Mouse (Mus musculus) lung, embryonic 15.5 days (tissue): ENCODE measurements around the gene Drd1. TPM values are rescaled to one million over a fixed set of nuclear protein-coding genes. Genes with fewer than 3 reads are reported as not detected.

Experiments
- ATAC-seq: fragments of 200-750 bp; cut with Nextera tagmentation; 2 replicates; pipeline ENCODE4 v1.8.0; 2017; ENCODE audit warnings: moderate number of reproducible peaks, borderline replicate concordance; ENCODE audit not compliant: low FRiP score, low TSS enrichment; ENCODE audit errors: extremely low read depth
- H3K27ac ChIP-seq: fragments of 300-500 bp; sonication (generic); 2 replicates; pipeline ENCODE4 v1.5.1; 2015; ENCODE audit warnings: moderate library complexity, mild to moderate bottlenecking, inconsistent platforms
- H3K27me3 ChIP-seq: fragments of 300-500 bp; sonication (generic); 2 replicates; pipeline ENCODE4 v1.6.1; 2015; ENCODE audit warnings: inconsistent platforms
- H3K36me3 ChIP-seq: fragments of 300-500 bp; sonication (generic); 2 replicates; pipeline ENCODE4 v1.6.1; 2015; ENCODE audit warnings: inconsistent platforms
- H3K4me1 ChIP-seq: fragments of 300-500 bp; sonication (generic); 2 replicates; pipeline ENCODE4 v1.6.1; 2015; ENCODE audit warnings: inconsistent platforms
- H3K4me2 ChIP-seq: fragments of 300-500 bp; sonication (generic); 2 replicates; pipeline ENCODE4 v1.6.1; 2015; ENCODE audit warnings: inconsistent platforms, mild to moderate bottlenecking, moderate library complexity
- H3K4me3 ChIP-seq: fragments of 300-500 bp; sonication (generic); 2 replicates; pipeline ENCODE4 v1.5.1; 2015; ENCODE audit warnings: mild to moderate bottlenecking, inconsistent platforms
- H3K9ac ChIP-seq: fragments of 300-500 bp; sonication (generic); 2 replicates; pipeline ENCODE4 v1.6.1; 2015; ENCODE audit warnings: inconsistent platforms
- H3K9me3 ChIP-seq: fragments of 300-500 bp; sonication (generic); 2 replicates; pipeline ENCODE4 v1.6.1; 2016; ENCODE audit warnings: inconsistent platforms
- WGBS: fragments of 180-500 bp; shearing (Covaris S2); methylation state at CpG from one replicate; pipeline ENCODE4 v1.1.7; 2015; 5-methylcytosine and 5-hydroxymethylcytosine counted together
- polyA plus RNA-seq: library from polyadenylated mRNA; unstranded; fragments of >200 nt; fragmentation: Nextera tagmentation; extraction: Ambion mirVana; gene quantifications from 2 replicates; pipeline ENCODE4 v1.2.1, GENCODE M21; 2015

Gene Drd1
- polyA plus RNA-seq, 1 experiment from 2014 or later, result 0.69 TPM

GRCm38 (mm10) chr13:54084826-54085225 is 29.3 kb upstream of the Drd1 start:
- no peak for ATAC-seq
- peaks cover 44% of the 10 kb centered on the region for H3K36me3 ChIP-seq
- H3K4me1 ChIP-seq, result peaks cover 19% of the 10 kb centered on the region
- H3K27ac ChIP-seq, result no peak overlapping the region
- no peak overlapping the region for H3K4me3 ChIP-seq
- no peaks in the 10 kb centered on the region for H3K9me3 ChIP-seq
- no peak overlapping the region for H3K9ac ChIP-seq
- no peaks in the 10 kb centered on the region for H3K27me3 ChIP-seq
- WGBS, result 64% methylated on average over 5 of the region's 5 CpGs
- no peak overlapping the region for H3K4me2 ChIP-seq

- Histone ChIP-seq H3K9ac (no peak overlapping the region), H3K36me3 (peaks cover 38% of the 10 kb centered on the region), H3K4me2 (no peak overlapping the region), H3K4me3 (no peak overlapping the region), H3K27me3 (no peaks in the 10 kb centered on the region), H3K27ac (no peak overlapping the region), H3K9me3 (no peaks in the 10 kb centered on the region), H3K4me1 (peaks cover 23% of the 10 kb centered on the region)
- 42% methylated on average over 4 of the region's 4 CpGs for WGBS
- ATAC-seq, result no peak
These were observed 28.7 kb upstream of the Drd1 start for GRCm38 (mm10) chr13:54084178-54084577.

- Histone ChIP-seq H3K9me3 (no peaks in the 10 kb centered on the region), H3K4me3 (no peak overlapping the region), H3K4me2 (no peak overlapping the region), H3K27ac (no peak overlapping the region), H3K27me3 (no peaks in the 10 kb centered on the region), H3K4me1 (peaks cover 32% of the 10 kb centered on the region), H3K36me3 (peaks cover 25% of the 10 kb centered on the region), H3K9ac (no peak overlapping the region)
- no peak for ATAC-seq
- 53% methylated on average over 5 of the region's 5 CpGs for WGBS
These were observed 27.4 kb upstream of the Drd1 start for GRCm38 (mm10) chr13:54082946-54083345.

GRCm38 (mm10) chr13:54080785-54081184 is 25.3 kb upstream of the Drd1 start:
- H3K4me3 ChIP-seq, result no peak overlapping the region
- H3K36me3 ChIP-seq, result peaks cover 5% of the 10 kb centered on the region
- H3K4me2 ChIP-seq, result no peak overlapping the region
- no peaks in the 10 kb centered on the region for H3K9me3 ChIP-seq
- H3K9ac ChIP-seq, result no peak overlapping the region
- peaks cover 38% of the 10 kb centered on the region for H3K4me1 ChIP-seq
- H3K27ac ChIP-seq, result no peak overlapping the region
- ATAC-seq, result no peak
- H3K27me3 ChIP-seq, result no peaks in the 10 kb centered on the region
- 96% methylated on average over 1 of the region's 1 CpGs for WGBS

GRCm38 (mm10) chr13:54079782-54080759 is 24.6 kb upstream of the Drd1 start:
- no peak overlapping the region for H3K27ac ChIP-seq
- no peaks in the 10 kb centered on the region for H3K27me3 ChIP-seq
- H3K36me3 ChIP-seq, result no peaks in the 10 kb centered on the region
- H3K9ac ChIP-seq, result no peak overlapping the region
- no peaks in the 10 kb centered on the region for H3K9me3 ChIP-seq
- ATAC-seq, result no peak
- 65% methylated on average over 12 of the region's 12 CpGs for WGBS
- no peak overlapping the region for H3K4me2 ChIP-seq
- H3K4me1 ChIP-seq, result peaks cover 38% of the 10 kb centered on the region
- H3K4me3 ChIP-seq, result no peak overlapping the region

- WGBS, result 58% methylated on average over 11 of the region's 11 CpGs
These were observed 22.1 kb upstream of the Drd1 start for GRCm38 (mm10) chr13:54077470-54078174.

GRCm38 (mm10) chr13:54076762-54077460 is 21.4 kb upstream of the Drd1 start:
- Histone ChIP-seq H3K4me3 (no peak overlapping the region), H3K27ac (no peak overlapping the region), H3K27me3 (no peaks in the 10 kb centered on the region), H3K36me3 (no peaks in the 10 kb centered on the region), H3K4me2 (no peak overlapping the region), H3K9me3 (no peaks in the 10 kb centered on the region), H3K9ac (no peak overlapping the region), H3K4me1 (peaks cover 51% of the 10 kb centered on the region)
- WGBS, result 83% methylated on average over 11 of the region's 11 CpGs
- ATAC-seq, result no peak

More at GRCm38 (mm10) chr13:54077470-54078174, 22.1 kb upstream of the Drd1 start:
- H3K4me1 ChIP-seq, result peaks cover 47% of the 10 kb centered on the region
- H3K27ac ChIP-seq, result no peak overlapping the region
- H3K9me3 ChIP-seq, result no peaks in the 10 kb centered on the region
- no peaks in the 10 kb centered on the region for H3K27me3 ChIP-seq
- H3K4me2 ChIP-seq, result no peak overlapping the region
- H3K36me3 ChIP-seq, result no peaks in the 10 kb centered on the region
- ATAC-seq, result no peak
- no peak overlapping the region for H3K9ac ChIP-seq
- H3K4me3 ChIP-seq, result no peak overlapping the region

- Histone ChIP-seq H3K36me3 (no peaks in the 10 kb centered on the region), H3K27ac (no peak overlapping the region), H3K9ac (no peak overlapping the region), H3K4me1 (peaks cover 51% of the 10 kb centered on the region), H3K9me3 (no peaks in the 10 kb centered on the region), H3K4me2 (no peak overlapping the region), H3K27me3 (no peaks in the 10 kb centered on the region), H3K4me3 (no peak overlapping the region)
- WGBS, result 92% methylated on average over 6 of the region's 6 CpGs
- ATAC-seq, result no peak
These were observed 20.5 kb upstream of the Drd1 start for GRCm38 (mm10) chr13:54076051-54076450.

- no peak for ATAC-seq
- no peak overlapping the region for H3K4me2 ChIP-seq
- WGBS, result 77% methylated on average over 2 of the region's 2 CpGs
These were observed 19.9 kb upstream of the Drd1 start for GRCm38 (mm10) chr13:54075416-54075815.

GRCm38 (mm10) chr13:54073491-54073890 is 18.0 kb upstream of the Drd1 start:
- H3K27ac ChIP-seq, result peak overlapping the region; percentile 86
- no peaks in the 10 kb centered on the region for H3K27me3 ChIP-seq
- no peak for ATAC-seq
- peak overlapping the region; percentile 85 for H3K4me2 ChIP-seq
- peak overlapping the region; percentile 84; the same call in 1 of the 2 replicates for H3K4me3 ChIP-seq
- no peaks in the 10 kb centered on the region for H3K9me3 ChIP-seq
- H3K4me1 ChIP-seq, result peaks cover 35% of the 10 kb centered on the region
- no peaks in the 10 kb centered on the region for H3K36me3 ChIP-seq
- no peak overlapping the region for H3K9ac ChIP-seq
- WGBS, result 42% methylated on average over 2 of the region's 2 CpGs

More at GRCm38 (mm10) chr13:54075416-54075815, 19.9 kb upstream of the Drd1 start:
- Histone ChIP-seq H3K9ac (no peak overlapping the region), H3K36me3 (no peaks in the 10 kb centered on the region), H3K4me3 (no peak overlapping the region), H3K27ac (no peak overlapping the region), H3K9me3 (no peaks in the 10 kb centered on the region), H3K4me1 (peaks cover 51% of the 10 kb centered on the region), H3K27me3 (no peaks in the 10 kb centered on the region)

- no peak overlapping the region for H3K9ac ChIP-seq
- peak overlapping the region; percentile 86 for H3K27ac ChIP-seq
- peak overlapping the region; percentile 85 for H3K4me2 ChIP-seq
- H3K9me3 ChIP-seq, result no peaks in the 10 kb centered on the region
- peak; percentile 74; the same call in 1 of the 2 replicates for ATAC-seq
- no peaks in the 10 kb centered on the region for H3K36me3 ChIP-seq
- no peaks in the 10 kb centered on the region for H3K27me3 ChIP-seq
- WGBS, result 14% methylated on average over 1 of the region's 1 CpGs
- H3K4me3 ChIP-seq, result peak overlapping the region; percentile 84
- H3K4me1 ChIP-seq, result peaks cover 33% of the 10 kb centered on the region
These were observed 17.6 kb upstream of the Drd1 start for GRCm38 (mm10) chr13:54073066-54073465.
